Mouse (Mus musculus): ENCODE data around the gene Sipa1l2.

DNA sequence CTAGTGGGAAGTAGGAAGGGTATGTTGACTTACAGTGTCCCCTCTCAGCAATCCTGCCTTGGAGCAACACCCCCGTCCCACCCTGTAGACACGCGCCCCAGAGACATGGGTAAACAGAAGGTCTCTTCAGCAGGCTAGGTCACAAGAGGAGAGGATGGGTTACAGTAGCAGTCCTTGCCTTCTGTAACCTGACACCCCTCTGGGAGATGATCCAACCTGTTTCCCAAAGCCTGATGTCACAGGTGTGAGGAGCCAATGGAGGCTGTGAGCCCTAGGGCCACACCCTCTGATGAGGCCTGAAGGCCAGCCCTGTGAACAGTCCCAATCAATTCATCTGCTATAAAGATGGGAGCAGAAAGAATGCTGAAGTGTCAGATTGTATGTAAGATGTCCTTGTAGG, 138.3 kb downstream of the Sipa1l2 start:
- TF ChIP-seq POLR2A (IDR thresholded peaks at IDR 0.05; ENCODE audit: control insufficient read depth, low read depth, low read length) = no peak
- TF ChIP-seq CTCF (IDR thresholded peaks at IDR 0.05; ENCODE audit: control insufficient read depth, insufficient read depth, insufficient replicate concordance, low read depth, low read length) = no peak
